ENCODE assay signal across 8 mouse cellular contexts in genomic region chr1:134235391-134235921, GRCm38 (mm10). TPM values are rescaled to one million over a fixed set of nuclear protein-coding genes. Genes with fewer than 3 reads are reported as not detected.
A peak's percentile ranks its signal among the peaks of the same experiment; 100 is the strongest.
DNase-seq lines count a peak whose midpoint lies in the region; ATAC-seq lines count a peak whose summit lies in the region.

Gene Adora1, minus strand, starts transcription at chr1:134235431.

- ATAC-seq in forebrain, embryonic 11.5 days (replicated peaks; ENCODE audit: low FRiP score): no peak
- ATAC-seq in intestine, embryonic 14.5 days (replicated peaks; ENCODE audit: low FRiP score, low TSS enrichment, low read depth): peak; percentile 26; the same call in 1 of the 2 replicates
- no peak for ATAC-seq in midbrain, embryonic 12.5 days (ENCODE audit: low FRiP score, low read depth)
- ATAC-seq in activated CD4-positive, CD25-positive, alpha-beta regulatory T cell, adult 4 months: no peak

- H3K9ac ChIP-seq in forebrain, embryonic 11.5 days (ENCODE audit: low read length): peak within 1 kb of the TSS; percentile 3; the same call in 1 of the 2 replicates
- H3K9ac ChIP-seq in intestine, embryonic 14.5 days (ENCODE audit: low read length): peak within 1 kb of the TSS; percentile 38
- peak within 1 kb of the TSS; percentile 48; the same call in 1 of the 2 replicates for H3K9ac ChIP-seq in midbrain, embryonic 12.5 days (replicated peaks)

- no peaks in the 10 kb centered on the region for H3K36me3 ChIP-seq in forebrain, embryonic 11.5 days (ENCODE audit: control insufficient read depth, insufficient read depth, low read length)
- H3K36me3 ChIP-seq in intestine, embryonic 14.5 days (ENCODE audit: control insufficient read depth, insufficient read depth, low read length): no peaks in the 10 kb centered on the region
- no peaks in the 10 kb centered on the region for H3K36me3 ChIP-seq in midbrain, embryonic 12.5 days

- intact Hi-C loops in gastrocnemius, postnatal 36 days (cut with DNase I): no loop called here

- H3K9me3 ChIP-seq in forebrain, embryonic 11.5 days (ENCODE audit: control insufficient read depth, low read length): no peaks in the 10 kb centered on the region
- no peaks in the 10 kb centered on the region for H3K9me3 ChIP-seq in intestine, embryonic 14.5 days (ENCODE audit: control insufficient read depth, low read length)
- no peaks in the 10 kb centered on the region for H3K9me3 ChIP-seq in midbrain, embryonic 12.5 days

- WGBS in forebrain, embryonic 11.5 days: under 1% methylated on average over 29 of the region's 37 CpGs
- WGBS in intestine, embryonic 14.5 days: 1% methylated on average over 36 of the region's 37 CpGs
- 1% methylated on average over 37 of the region's 37 CpGs for WGBS in midbrain, embryonic 12.5 days

- H3K4me1 ChIP-seq in forebrain, embryonic 11.5 days (replicated peaks; ENCODE audit: control insufficient read depth, insufficient read depth, low read length): peaks cover 7% of the 10 kb centered on the region
- H3K4me1 ChIP-seq in intestine, embryonic 14.5 days (replicated peaks; ENCODE audit: control insufficient read depth, insufficient read depth, low read length): peaks cover 8% of the 10 kb centered on the region
- peaks cover 15% of the 10 kb centered on the region for H3K4me1 ChIP-seq in midbrain, embryonic 12.5 days

- no peak within 1 kb of the TSS for H3K27ac ChIP-seq in forebrain, embryonic 11.5 days (ENCODE audit: low read depth, low read length)
- H3K27ac ChIP-seq in intestine, embryonic 14.5 days (ENCODE audit: low read depth): no peak within 1 kb of the TSS
- no peak within 1 kb of the TSS for H3K27ac ChIP-seq in midbrain, embryonic 12.5 days (replicated peaks)

- H3K4me3 ChIP-seq in forebrain, embryonic 11.5 days (ENCODE audit: low read depth, low read length): peak within 1 kb of the TSS; percentile 30
- H3K4me3 ChIP-seq in intestine, embryonic 14.5 days (ENCODE audit: low read depth, low read length): peak within 1 kb of the TSS; percentile 44
- H3K4me3 ChIP-seq in midbrain, embryonic 12.5 days: peak within 1 kb of the TSS; percentile 44

- H3K4me2 ChIP-seq in forebrain, embryonic 11.5 days (ENCODE audit: low read depth, low read length, severe bottlenecking): peak within 1 kb of the TSS; percentile 60
- peak within 1 kb of the TSS; percentile 95 for H3K4me2 ChIP-seq in intestine, embryonic 14.5 days (ENCODE audit: low read length)
- H3K4me2 ChIP-seq in midbrain, embryonic 12.5 days (replicated peaks): peak within 1 kb of the TSS; percentile 68

- H3K27me3 ChIP-seq in forebrain, embryonic 11.5 days (ENCODE audit: control insufficient read depth, insufficient read depth, low read length): peaks cover 37% of the 10 kb centered on the region
- peaks cover 36% of the 10 kb centered on the region for H3K27me3 ChIP-seq in intestine, embryonic 14.5 days (replicated peaks; ENCODE audit: control insufficient read depth, insufficient read depth, low read length)
- H3K27me3 ChIP-seq in midbrain, embryonic 12.5 days: peaks cover 60% of the 10 kb centered on the region

- DNase-seq in embryo, embryonic 9.5 days (ENCODE audit: extremely low spot score): peak; percentile 38
- no peak for DNase-seq in embryo, embryonic 11 days
- peak; percentile 31 for DNase-seq in ES-CJ7 (ENCODE audit: low read depth, low spot score)
- DNase-seq in forebrain, embryonic 11.5 days (ENCODE audit: low spot score): peak; percentile 52
- DNase-seq in intestine, embryonic 14.5 days (ENCODE audit: low spot score): no peak
- DNase-seq in gastrocnemius, postnatal 36 days: no peak

RNA-seq across cellular contexts. Expression of gene Adora1, which starts in this region (rescaled TPM):
- polyA plus RNA-seq in forebrain, embryonic 11.5 days (2014; fragmentation: Nextera tagmentation; extraction: Ambion mirVana): 0.59 and 0.84 TPM in 2 replicates
- polyA plus RNA-seq in intestine, embryonic 14.5 days (2014; fragmentation: Nextera tagmentation; extraction: Ambion mirVana): 1.7 and 2.0 TPM in 2 replicates
- 0.64 and 1.0 TPM in 2 replicates for polyA plus RNA-seq in midbrain, embryonic 12.5 days (2016; fragmentation: Nextera tagmentation; extraction: Ambion mirVana)
- under 1 TPM; 0.33 to 0.59 TPM for total RNA-seq in gastrocnemius, postnatal 36 days (2021)
- under 1 TPM in 1 of 2 experiments, not detected in 1; 0.15 TPM for polyA plus RNA-seq in activated CD4-positive, CD25-positive, alpha-beta regulatory T cell, adult 4 months (2017; shearing (Covaris generic))

Comparison
In these comparisons a context has a peak if more than half of its experiments do, and no peak if none do; other contexts are left out.
1. DNase-seq: peak in embryo, embryonic 9.5 days (single experiment) and ES-CJ7 (single experiment); none in embryo, embryonic 11 days (single experiment), intestine, embryonic 14.5 days (single experiment) and gastrocnemius, postnatal 36 days (0 of 2).
2. Peak in DNase-seq, H3K4me3 ChIP-seq, H3K9ac ChIP-seq and H3K4me2 ChIP-seq in forebrain, embryonic 11.5 days; RNA of the gene not detected or under 1 TPM.
3. Peak in every context shown above with its lines, with median percentiles within 50 percentile points of each other: H3K4me2 ChIP-seq, H3K4me3 ChIP-seq and H3K9ac ChIP-seq.